Mouse (Mus musculus): Measurements from ENCODE around the gene Gm4969.

GRCm38 (mm10) chr7:19075231-19075630, 42.9 kb downstream of the Gm4969 start:
- TF ChIP-seq CTCF (IDR thresholded peaks at IDR 0.05; ENCODE audit: borderline replicate concordance, extremely low read depth, insufficient read depth, insufficient read length), result no peak
- no peak for TF ChIP-seq POLR2A (IDR thresholded peaks at IDR 0.05; ENCODE audit: borderline replicate concordance, extremely low read depth, insufficient read depth, insufficient read length, poor library complexity, severe bottlenecking)

Data from brain, embryonic 14.5 days (tissue).